8 mouse cellular contexts compared by ENCODE assay signal in genomic region chr5:110106140-110106871, GRCm38 (mm10). TPM values are rescaled to one million over a fixed set of nuclear protein-coding genes. Genes with fewer than 3 reads are reported as not detected.
DNase-seq lines count a peak whose midpoint lies in the region; ATAC-seq and TF ChIP-seq lines count a peak whose summit lies in the region.

No protein-coding gene starts in this region.

- ATAC-seq in lung, embryonic 14.5 days (ENCODE audit: insufficient read depth), result no peak
- ATAC-seq in liver, embryonic 14.5 days (ENCODE audit: insufficient read depth), result no peak
- ATAC-seq in stomach, embryonic 15.5 days (ENCODE audit: insufficient read depth, low FRiP score, low read depth), result no peak

- no peak overlapping the region for H3K27ac ChIP-seq in lung, embryonic 14.5 days (ENCODE audit: low read depth)
- peak overlapping the region; percentile 97 for H3K27ac ChIP-seq in hindbrain, embryonic 10.5 days
- no peak overlapping the region for H3K27ac ChIP-seq in liver, embryonic 14.5 days
- no peak overlapping the region; the same call in 1 of the 2 replicates for H3K27ac ChIP-seq in stomach, embryonic 15.5 days

- peaks cover 39% of the 10 kb centered on the region for H3K36me3 ChIP-seq in lung, embryonic 14.5 days (ENCODE audit: insufficient read depth)
- peaks cover 52% of the 10 kb centered on the region for H3K36me3 ChIP-seq in hindbrain, embryonic 10.5 days
- peaks cover 13% of the 10 kb centered on the region for H3K36me3 ChIP-seq in liver, embryonic 14.5 days (replicated peaks; ENCODE audit: control insufficient read depth, insufficient read depth, low read depth)
- H3K36me3 ChIP-seq in stomach, embryonic 15.5 days, result peaks cover 34% of the 10 kb centered on the region

- no peak overlapping the region; the same call in 1 of the 2 replicates for H3K9ac ChIP-seq in lung, embryonic 14.5 days
- H3K9ac ChIP-seq in liver, embryonic 14.5 days (replicated peaks), result no peak overlapping the region
- no peak overlapping the region for H3K9ac ChIP-seq in stomach, embryonic 15.5 days

- peaks cover 11% of the 10 kb centered on the region for H3K4me1 ChIP-seq in lung, embryonic 14.5 days (ENCODE audit: insufficient read depth)
- peaks cover 34% of the 10 kb centered on the region for H3K4me1 ChIP-seq in hindbrain, embryonic 10.5 days (replicated peaks)
- peaks cover 7 to 11% of the 10 kb centered on the region in 2 experiments; a peak in 2 of 4 replicates for H3K4me1 ChIP-seq in liver, embryonic 14.5 days (replicated peaks; ENCODE audit: control insufficient read depth in 2 of 2, insufficient read depth in 2 of 2, low read length in 1 of 2)
- H3K4me1 ChIP-seq in stomach, embryonic 15.5 days, result peaks cover 16% of the 10 kb centered on the region

- H3K4me3 ChIP-seq in lung, embryonic 14.5 days (ENCODE audit: low read depth, low read length), result peak overlapping the region; percentile 78
- peak overlapping the region; percentile 91 for H3K4me3 ChIP-seq in hindbrain, embryonic 10.5 days
- peak overlapping the region; percentile 78 to 84 for H3K4me3 ChIP-seq in liver, embryonic 14.5 days (ENCODE audit: insufficient read depth in 1 of 2, low read depth in 2 of 2, low read length in 2 of 2)
- peak overlapping the region; percentile 84 for H3K4me3 ChIP-seq in stomach, embryonic 15.5 days (replicated peaks)

- no peak for TF ChIP-seq EP300 in liver, embryonic 14.5 days (IDR thresholded peaks at IDR 0.05; ENCODE audit: low read depth)

- peak overlapping the region; percentile 85 for H3K4me2 ChIP-seq in lung, embryonic 14.5 days
- peak overlapping the region; percentile 80 for H3K4me2 ChIP-seq in liver, embryonic 14.5 days (ENCODE audit: low read depth)
- H3K4me2 ChIP-seq in stomach, embryonic 15.5 days, result peak overlapping the region; percentile 87

- WGBS in lung, embryonic 14.5 days, result 94% methylated on average over 26 of the region's 26 CpGs
- 92% methylated on average over 26 of the region's 26 CpGs for WGBS in hindbrain, embryonic 10.5 days
- 88% methylated on average over 26 of the region's 26 CpGs for WGBS in liver, embryonic 14.5 days (ENCODE audit: insufficient replicate concordance)
- WGBS in stomach, embryonic 15.5 days, result 95% methylated on average over 26 of the region's 26 CpGs

- no peak for TF ChIP-seq CTCF in lung, embryonic 14.5 days (IDR thresholded peaks at IDR 0.05; ENCODE audit: low read depth)
- TF ChIP-seq CTCF in liver, embryonic 14.5 days (IDR thresholded peaks at IDR 0.05; ENCODE audit: low read depth), result 0 out of 2 replicates have a peak, but pooled peaks have one; percentile 1

- DNase-seq in adrenal gland, adult (ENCODE audit: inconsistent age in 2 of 2, low spot score in 1 of 2), result peak; percentile 24 to 44
- DNase-seq in adrenal gland, postnatal 25 days, result no peak
- DNase-seq in lung, embryonic 14.5 days, result no peak
- DNase-seq in lung, adult 18-20 months, result no peak
- DNase-seq in hindbrain, embryonic 10.5 days (ENCODE audit: low spot score), result no peak
- no peak for DNase-seq in liver, embryonic 14.5 days (ENCODE audit: low read depth in 3 of 3, low spot score in 3 of 3)
- no peak for DNase-seq in ovary, postnatal 14 days (ENCODE audit: low spot score)

- no peaks in the 10 kb centered on the region for H3K27me3 ChIP-seq in lung, embryonic 14.5 days (ENCODE audit: insufficient read depth, low read length)
- H3K27me3 ChIP-seq in hindbrain, embryonic 10.5 days (ENCODE audit: insufficient read depth, poor library complexity, severe bottlenecking), result peaks cover 6% of the 10 kb centered on the region; the same call in 1 of the 2 replicates
- no peaks in the 10 kb centered on the region for H3K27me3 ChIP-seq in liver, embryonic 14.5 days (ENCODE audit: control insufficient read depth, insufficient read depth, low read length)
- H3K27me3 ChIP-seq in stomach, embryonic 15.5 days (replicated peaks), result no peaks in the 10 kb centered on the region

- peaks cover 5% of the 10 kb centered on the region; the same call in 1 of the 2 replicates for H3K9me3 ChIP-seq in lung, embryonic 14.5 days (ENCODE audit: low read depth, low read length)
- peaks cover 2% of the 10 kb centered on the region; the same call in 1 of the 2 replicates for H3K9me3 ChIP-seq in hindbrain, embryonic 10.5 days
- H3K9me3 ChIP-seq in liver, embryonic 14.5 days (ENCODE audit: control insufficient read depth, low read length), result no peaks in the 10 kb centered on the region
- no peaks in the 10 kb centered on the region for H3K9me3 ChIP-seq in stomach, embryonic 15.5 days

RNA-seq across cellular contexts. Expression of gene Gtpbp6, which starts 1.7 kb away (rescaled TPM):
- total RNA-seq in adrenal gland, postnatal 25 days (2021), result 72.3 and 75.1 TPM in 2 replicates
- polyA plus RNA-seq in lung, embryonic 14.5 days (2014; fragmentation: Nextera tagmentation; extraction: Ambion mirVana), result 26.2 and 29.8 TPM in 2 replicates
- polyA plus RNA-seq in hindbrain, embryonic 10.5 days (2016; fragmentation: Nextera tagmentation; extraction: Ambion mirVana), result 37.3 and 37.7 TPM in 2 replicates
- 20.3 and 21.4 TPM in 2 replicates for polyA plus RNA-seq in liver, embryonic 14.5 days (2012; rRNA removed)
- 4.6 and 6.1 TPM in 2 replicates for polyA plus RNA-seq in liver, embryonic 14.5 days (2014; fragmentation: Nextera tagmentation; extraction: Ambion mirVana)
- polyA plus RNA-seq in stomach, embryonic 15.5 days (2015; fragmentation: Nextera tagmentation; extraction: Ambion mirVana), result 28.7 and 32.3 TPM in 2 replicates

RNA-seq across cellular contexts. Expression of gene Zfp605, which starts 3.6 kb away (rescaled TPM):
- total RNA-seq in adrenal gland, postnatal 25 days (2021), result 5.7 and 7.1 TPM in 2 replicates
- 3.3 and 3.8 TPM in 2 replicates for polyA plus RNA-seq in lung, embryonic 14.5 days (2014; fragmentation: Nextera tagmentation; extraction: Ambion mirVana)
- polyA plus RNA-seq in hindbrain, embryonic 10.5 days (2016; fragmentation: Nextera tagmentation; extraction: Ambion mirVana), result 5.8 and 6.1 TPM in 2 replicates
- polyA plus RNA-seq in liver, embryonic 14.5 days (2012; rRNA removed), result 0.47 and 0.66 TPM in 2 replicates
- polyA plus RNA-seq in liver, embryonic 14.5 days (2014; fragmentation: Nextera tagmentation; extraction: Ambion mirVana), result 0.62 and 0.86 TPM in 2 replicates
- polyA plus RNA-seq in stomach, embryonic 15.5 days (2015; fragmentation: Nextera tagmentation; extraction: Ambion mirVana), result 5.4 TPM in 2 replicates

RNA-seq across cellular contexts. Expression of gene Plcxd1, which starts 6.5 kb away (rescaled TPM):
- 0.15 and 0.29 TPM in 2 replicates for total RNA-seq in adrenal gland, postnatal 25 days (2021)
- polyA plus RNA-seq in lung, embryonic 14.5 days (2014; fragmentation: Nextera tagmentation; extraction: Ambion mirVana), result 2.2 TPM in 2 replicates
- 1.3 and 1.6 TPM in 2 replicates for polyA plus RNA-seq in hindbrain, embryonic 10.5 days (2016; fragmentation: Nextera tagmentation; extraction: Ambion mirVana)
- 0.13 and 0.24 TPM in 2 replicates for polyA plus RNA-seq in liver, embryonic 14.5 days (2012; rRNA removed)
- 0.14 and 0.18 TPM in 2 replicates for polyA plus RNA-seq in liver, embryonic 14.5 days (2014; fragmentation: Nextera tagmentation; extraction: Ambion mirVana)
- 1.1 TPM in 2 replicates for polyA plus RNA-seq in stomach, embryonic 15.5 days (2015; fragmentation: Nextera tagmentation; extraction: Ambion mirVana)

RNA-seq across cellular contexts. Expression of gene Gm35315, which starts 12.1 kb away (rescaled TPM):
- 0.33 and 0.52 TPM in 2 replicates for total RNA-seq in adrenal gland, postnatal 25 days (2021)
- 1.9 and 2.2 TPM in 2 replicates for polyA plus RNA-seq in lung, embryonic 14.5 days (2014; fragmentation: Nextera tagmentation; extraction: Ambion mirVana)
- 1.2 and 1.4 TPM in 2 replicates for polyA plus RNA-seq in hindbrain, embryonic 10.5 days (2016; fragmentation: Nextera tagmentation; extraction: Ambion mirVana)
- 0.53 and 0.81 TPM in 2 replicates for polyA plus RNA-seq in liver, embryonic 14.5 days (2012; rRNA removed)
- polyA plus RNA-seq in liver, embryonic 14.5 days (2014; fragmentation: Nextera tagmentation; extraction: Ambion mirVana), result 0.51 and 0.81 TPM in 2 replicates
- 1.6 and 1.8 TPM in 2 replicates for polyA plus RNA-seq in stomach, embryonic 15.5 days (2015; fragmentation: Nextera tagmentation; extraction: Ambion mirVana)

RNA-seq across cellular contexts. Expression of gene Chfr, which starts 29.3 kb away (rescaled TPM):
- 43.0 and 44.0 TPM in 2 replicates for total RNA-seq in adrenal gland, postnatal 25 days (2021)
- polyA plus RNA-seq in lung, embryonic 14.5 days (2014; fragmentation: Nextera tagmentation; extraction: Ambion mirVana), result 41.8 and 42.3 TPM in 2 replicates
- polyA plus RNA-seq in hindbrain, embryonic 10.5 days (2016; fragmentation: Nextera tagmentation; extraction: Ambion mirVana), result 59.0 and 63.8 TPM in 2 replicates
- 15.8 and 16.0 TPM in 2 replicates for polyA plus RNA-seq in liver, embryonic 14.5 days (2012; rRNA removed)
- 18.3 and 19.1 TPM in 2 replicates for polyA plus RNA-seq in liver, embryonic 14.5 days (2014; fragmentation: Nextera tagmentation; extraction: Ambion mirVana)
- polyA plus RNA-seq in stomach, embryonic 15.5 days (2015; fragmentation: Nextera tagmentation; extraction: Ambion mirVana), result 32.6 and 34.3 TPM in 2 replicates

Comparison
In these comparisons a context has a peak if more than half of its experiments do, and no peak if none do; other contexts are left out.
1. DNase-seq: peak in adrenal gland, adult (2 of 2); none in adrenal gland, postnatal 25 days (single experiment), lung, embryonic 14.5 days (single experiment), lung, adult 18-20 months (0 of 2), hindbrain, embryonic 10.5 days (single experiment), liver, embryonic 14.5 days (0 of 3) and ovary, postnatal 14 days (single experiment).
2. Peak in every context shown above with its lines, with median percentiles within 50 percentile points of each other: H3K4me2 ChIP-seq and H3K4me3 ChIP-seq.